Mouse (Mus musculus) testis, adult 10 weeks (tissue): ENCODE measurements around the gene C1qb. TPM values are rescaled to one million over a fixed set of nuclear protein-coding genes. Genes with fewer than 3 reads are reported as not detected.

ENCODE experiments used
- polyA plus RNA-seq: library from polyadenylated mRNA; stranded (reverse); fragments of 350-450 nt; fragmentation: Illumina TruSeq; extraction: RNeasy Lipid Tissue Mini Kit (QIAGEN cat#74804); gene quantifications from one replicate; pipeline ENCODE4 v1.2.3, GENCODE M21; 2014; ENCODE audit warnings: low read depth, low replicate concordance

Gene C1qb
- 0.60 TPM for polyA plus RNA-seq

GRCm38 (mm10) chr4:136886101-136886500, at the start of gene C1qb:
Gene C1qb (minus strand): TSS chr4:136886187.

GRCm38 (mm10) chr4:136898637-136899036, 12.7 kb upstream of the C1qb start, which contains the start of gene C1qa:
Gene C1qa (minus strand): TSS chr4:136898803.

GRCm38 (mm10) chr4:136892811-136893210, 6.8 kb upstream of the C1qb start, which contains the start of gene C1qc:
Gene C1qc (minus strand): TSS chr4:136893065.

GRCm38 (mm10) chr4:136835621-136836386, 50.2 kb downstream of the C1qb start, which contains the start of gene Ephb2:
Gene Ephb2 (minus strand): TSS chr4:136835988.

Other genes with a start within 250 kb of the C1qb start
- 0.11 TPM for gene Ephb2, start 50.2 kb downstream of the C1qb start, polyA plus RNA-seq
- gene C1qc, start 6.9 kb upstream of the C1qb start, polyA plus RNA-seq: 0.90 TPM
- 1.8 TPM for gene C1qa, start 12.6 kb upstream of the C1qb start, polyA plus RNA-seq
- not detected for gene Epha8, start 70.6 kb upstream of the C1qb start, polyA plus RNA-seq
- 1.0 TPM for gene Zbtb40, start 162.6 kb upstream of the C1qb start, polyA plus RNA-seq